Mouse (Mus musculus) kidney, adult 10 weeks (tissue): Measurements from ENCODE around the gene Sgca. TPM values are rescaled to one million over a fixed set of nuclear protein-coding genes. Genes with fewer than 3 reads are reported as not detected.

Experiments
- polyA plus RNA-seq: library from polyadenylated mRNA; stranded (reverse); fragments of 350-450 nt; fragmentation: Illumina TruSeq; extraction: RNeasy Lipid Tissue Mini Kit (QIAGEN cat#74804); gene quantifications from one replicate; pipeline ENCODE4 v1.2.3, GENCODE M21; 2014; ENCODE audit warnings: low read depth, low replicate concordance

Gene Sgca
- polyA plus RNA-seq, result not detected

DNA sequence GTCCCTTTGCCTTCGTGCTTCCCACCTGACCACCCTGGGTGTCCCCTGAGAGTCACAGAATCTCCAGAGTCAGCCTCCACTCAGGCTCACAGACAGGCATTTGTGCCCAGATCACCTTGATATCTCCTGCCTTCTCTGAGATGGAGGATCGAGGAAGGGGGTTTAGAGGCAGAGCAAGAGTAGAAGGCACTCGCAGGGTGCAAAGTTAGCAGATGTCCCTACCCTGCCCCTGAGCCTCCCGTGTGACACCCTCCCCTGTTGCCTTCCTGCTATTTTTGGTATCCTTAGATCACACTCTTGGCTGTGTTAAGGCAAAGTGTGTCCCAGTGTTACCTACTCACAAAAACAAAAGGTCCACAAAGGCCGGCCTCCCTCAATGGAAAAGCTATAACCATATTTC, at the start of gene Sgca:
TSS of gene Sgca (minus strand) at position 129 of the 400 bp plus-strand sequence.

DNA sequence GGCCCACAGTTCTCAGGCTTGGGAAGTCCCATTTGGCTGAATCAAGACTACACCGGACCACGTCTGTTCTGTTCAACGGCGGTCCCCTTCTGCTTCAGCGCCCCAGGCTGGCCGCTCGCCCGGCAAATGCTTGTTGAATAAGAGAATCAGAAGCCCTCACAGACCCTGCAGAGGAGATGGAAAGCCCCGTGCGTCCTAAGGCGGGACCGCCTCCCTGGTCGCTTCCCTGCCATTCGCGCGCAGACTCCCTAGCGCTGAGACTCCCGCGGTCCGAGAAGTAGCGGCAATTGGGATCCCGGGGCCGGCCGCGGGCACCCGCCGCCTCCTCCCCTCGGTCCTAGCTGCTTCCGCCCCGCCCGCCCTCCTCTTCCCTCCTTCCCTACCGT, 33.5 kb upstream of the Sgca start, which contains the start of gene Samd14:
TSS of gene Samd14 (plus strand) at position 251 of the 386 bp plus-strand sequence.

DNA sequence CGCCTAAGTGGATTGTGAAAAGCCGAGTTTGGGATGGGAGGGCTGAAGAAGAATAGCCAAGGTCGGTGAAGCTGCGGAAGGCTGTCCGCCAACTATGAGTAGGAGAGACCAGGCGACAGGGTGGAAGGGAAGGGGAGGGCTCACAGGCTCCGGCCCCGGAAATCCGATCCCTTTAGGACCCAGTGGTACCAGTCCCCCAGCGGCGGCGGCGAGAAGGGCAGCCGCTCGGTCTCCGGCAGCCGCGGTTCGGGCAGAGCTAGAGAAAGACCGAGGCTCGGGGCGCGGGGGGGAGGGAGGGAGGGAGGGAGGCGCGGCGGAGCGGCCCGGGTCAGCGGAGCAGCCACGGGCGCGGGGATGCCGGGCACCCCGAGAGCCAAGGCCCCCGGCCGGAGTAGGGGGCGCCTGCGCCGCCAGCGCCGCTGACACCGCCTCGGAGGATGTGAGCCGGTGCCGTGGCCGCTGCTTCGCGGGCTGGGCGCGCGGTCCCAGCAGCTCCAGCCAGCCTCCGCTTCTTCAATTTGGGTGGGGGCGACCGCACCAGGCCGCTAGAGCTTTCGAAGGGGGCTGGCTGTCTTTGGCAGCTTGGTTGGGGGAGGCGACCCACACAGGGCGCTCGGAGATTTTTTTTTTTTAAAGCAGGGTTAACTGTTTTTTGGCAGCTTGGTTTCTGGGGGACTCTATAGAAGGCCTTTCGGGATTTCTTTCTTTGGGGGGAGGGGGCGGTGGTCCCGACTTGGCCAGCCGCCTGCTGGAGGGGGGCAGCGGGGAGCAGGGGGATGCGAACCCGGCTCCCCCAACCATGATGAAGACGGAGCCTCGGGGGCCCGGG, 14.8 kb upstream of the Sgca start, which contains the start of gene Ppp1r9b:
TSS of gene Ppp1r9b (plus strand) at position 287 of the 829 bp plus-strand sequence.

DNA sequence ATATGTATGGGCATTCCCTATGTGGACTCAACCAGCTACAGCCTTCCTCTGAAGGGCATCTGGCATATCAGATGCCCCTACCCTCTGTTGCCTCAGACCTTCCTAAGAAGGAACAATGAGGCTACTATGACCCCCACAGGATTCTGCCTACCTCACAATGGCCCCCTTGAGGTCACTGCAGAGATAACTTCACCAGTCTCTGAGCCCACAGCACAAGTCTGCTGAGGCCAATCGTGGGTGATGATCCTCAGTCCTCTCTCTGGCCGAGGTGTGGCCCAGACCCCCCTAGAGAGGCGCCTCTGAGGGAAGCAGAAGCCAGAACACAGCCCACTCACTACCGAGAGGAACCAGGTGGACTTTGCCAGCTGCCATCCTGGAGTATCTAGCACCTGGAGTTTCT, 8.7 kb downstream of the Sgca start, which contains the start of gene Hils1:
TSS of gene Hils1 (plus strand) at position 175 of the 400 bp plus-strand sequence.

DNA sequence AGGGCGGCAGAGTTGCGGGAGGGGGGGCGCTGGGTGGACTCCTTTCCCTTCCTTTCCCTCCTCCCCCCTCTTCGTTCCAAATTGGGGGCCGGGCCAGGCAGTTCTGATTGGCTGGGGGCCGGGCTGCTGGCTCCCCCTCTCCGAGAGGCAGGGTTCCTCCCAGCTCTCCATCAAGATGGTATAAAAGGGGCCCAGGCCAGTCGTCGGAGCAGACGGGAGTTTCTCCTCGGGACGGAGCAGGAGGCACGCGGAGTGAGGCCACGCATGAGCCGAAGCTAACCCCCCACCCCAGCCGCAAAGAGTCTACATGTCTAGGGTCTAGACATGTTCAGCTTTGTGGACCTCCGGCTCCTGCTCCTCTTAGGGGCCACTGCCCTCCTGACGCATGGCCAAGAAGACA, 40.1 kb downstream of the Sgca start, which contains the start of gene Col1a1:
TSS of gene Col1a1 (plus strand) at position 180 of the 400 bp plus-strand sequence.

Other genes with a start within 250 kb of the Sgca start
- gene Cdc34b, start 234.5 kb downstream of the Sgca start, polyA plus RNA-seq, result not detected
- not detected for gene Tmem92, start 193.6 kb downstream of the Sgca start, polyA plus RNA-seq
- 1.5 TPM for gene Col1a1, start 40.1 kb downstream of the Sgca start, polyA plus RNA-seq
- not detected for gene Hils1, start 8.7 kb downstream of the Sgca start, polyA plus RNA-seq
- gene Ppp1r9b, start 14.7 kb upstream of the Sgca start, polyA plus RNA-seq, result 8.9 TPM
- gene Samd14, start 33.6 kb upstream of the Sgca start, polyA plus RNA-seq, result not detected
- 11.2 TPM for gene Pdk2, start 65.0 kb upstream of the Sgca start, polyA plus RNA-seq
- 1.5 TPM for gene Itga3, start 100.5 kb upstream of the Sgca start, polyA plus RNA-seq
- not detected for gene Dlx3, start 143.8 kb upstream of the Sgca start, polyA plus RNA-seq
- gene Dlx4, start 169.9 kb upstream of the Sgca start, polyA plus RNA-seq, result not detected